Mouse (Mus musculus): Measurements from ENCODE around the gene Ppcdc. TPM values are rescaled to one million over a fixed set of nuclear protein-coding genes. Genes with fewer than 3 reads are reported as not detected.

Ppcdc gene
- polyA plus RNA-seq, 1 experiment from 2014 or later: 24.0 TPM

DNA sequence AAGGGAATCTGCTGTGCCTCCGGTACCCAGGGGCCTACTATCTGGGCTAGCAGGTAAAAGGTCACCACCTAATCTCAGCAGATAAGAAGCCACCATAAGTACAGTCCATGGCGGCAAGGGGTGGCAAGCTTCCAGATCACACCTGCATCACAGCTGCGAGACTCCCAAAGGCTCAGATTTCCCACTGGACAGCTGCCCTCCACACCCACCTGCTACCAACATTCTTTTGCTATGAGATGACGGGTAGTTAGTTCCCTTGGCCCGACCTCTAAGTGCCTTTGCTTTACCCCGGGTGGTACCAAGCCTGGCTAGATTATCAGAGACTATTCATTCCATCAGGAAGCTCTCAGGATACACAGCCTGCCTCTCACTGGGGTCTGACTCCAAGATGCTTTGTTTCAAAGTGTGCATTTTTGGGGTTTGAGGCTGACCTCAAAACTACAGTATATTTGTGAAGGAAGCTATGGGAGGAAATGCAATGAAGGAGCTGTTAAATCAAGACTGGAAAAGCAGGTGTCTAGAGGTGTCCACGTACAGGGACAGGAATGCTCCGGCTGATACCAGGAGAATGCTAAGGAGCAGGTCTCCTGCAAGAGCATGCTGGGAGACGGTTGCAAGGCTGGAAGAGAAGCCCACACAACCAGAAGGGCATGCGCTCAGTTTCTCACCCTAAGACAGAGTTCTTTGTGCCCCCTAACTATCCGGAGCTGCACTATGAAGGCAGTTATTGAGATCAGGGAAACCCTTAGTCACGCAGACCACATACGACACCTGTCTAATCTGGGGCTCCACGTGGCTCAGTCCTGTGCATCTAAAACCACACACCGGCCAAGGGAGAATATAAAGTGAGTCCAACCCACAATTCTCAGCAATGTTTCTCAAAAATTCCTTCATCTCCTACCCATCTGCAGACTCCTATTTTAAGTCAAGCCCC is 37.3 kb downstream of the Ppcdc start:
- Histone ChIP-seq H3K9me3 (replicated peaks; ENCODE audit: control insufficient read depth, low read length, poor library complexity, severe bottlenecking) (no peaks in the 10 kb centered on the region; the same call in 1 of the 2 replicates), H3K27ac (ENCODE audit: low read length) (no peak overlapping the region), H3K4me1 (ENCODE audit: control insufficient read depth, insufficient read depth, low read length) (no peaks in the 10 kb centered on the region), H3K27me3 (ENCODE audit: control insufficient read depth, insufficient read depth, low read depth, low read length) (no peaks in the 10 kb centered on the region), H3K36me3 (ENCODE audit: control insufficient read depth, insufficient read depth, low read length) (no peaks in the 10 kb centered on the region), H3K9ac (ENCODE audit: low read depth, low read length) (no peak overlapping the region), H3K4me3 (ENCODE audit: low read depth, low read length) (no peak overlapping the region), H3K4me2 (ENCODE audit: low read length) (no peak overlapping the region)
- ATAC-seq: no peak
- WGBS: 90% methylated on average over 15 of the region's 15 CpGs

DNA sequence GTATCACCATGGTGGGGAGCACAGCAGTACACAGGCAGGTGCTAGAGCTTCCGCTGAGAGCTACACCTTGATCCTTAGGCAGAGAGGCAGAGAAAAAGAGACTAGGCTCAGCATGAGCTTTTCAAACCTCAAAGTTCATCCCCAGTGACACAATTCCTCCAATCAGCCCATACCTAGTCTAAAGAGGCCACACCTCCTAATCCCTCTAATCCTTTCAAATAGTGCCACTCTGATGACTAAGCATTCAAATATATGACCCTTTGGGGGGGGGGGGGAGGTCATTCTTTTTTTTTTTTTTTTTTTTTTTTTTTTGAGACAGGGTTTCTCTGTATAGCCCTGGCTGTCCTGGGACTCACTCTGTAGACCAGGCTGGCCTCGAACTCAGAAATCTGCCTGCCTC is 41.2 kb downstream of the Ppcdc start:
- no peak overlapping the region for H3K27ac ChIP-seq (ENCODE audit: low read length)
- no peak overlapping the region for H3K9ac ChIP-seq (ENCODE audit: low read depth, low read length)
- H3K27me3 ChIP-seq (ENCODE audit: control insufficient read depth, insufficient read depth, low read depth, low read length): no peaks in the 10 kb centered on the region
- no peaks in the 10 kb centered on the region for H3K36me3 ChIP-seq (ENCODE audit: control insufficient read depth, insufficient read depth, low read length)
- 98% methylated on average over 2 of the region's 2 CpGs for WGBS
- no peaks in the 10 kb centered on the region for H3K4me1 ChIP-seq (ENCODE audit: control insufficient read depth, insufficient read depth, low read length)
- no peaks in the 10 kb centered on the region; the same call in 1 of the 2 replicates for H3K9me3 ChIP-seq (replicated peaks; ENCODE audit: control insufficient read depth, low read length, poor library complexity, severe bottlenecking)
- ATAC-seq: no peak
- H3K4me3 ChIP-seq (ENCODE audit: low read depth, low read length): no peak overlapping the region
- H3K4me2 ChIP-seq (ENCODE audit: low read length): no peak overlapping the region

DNA sequence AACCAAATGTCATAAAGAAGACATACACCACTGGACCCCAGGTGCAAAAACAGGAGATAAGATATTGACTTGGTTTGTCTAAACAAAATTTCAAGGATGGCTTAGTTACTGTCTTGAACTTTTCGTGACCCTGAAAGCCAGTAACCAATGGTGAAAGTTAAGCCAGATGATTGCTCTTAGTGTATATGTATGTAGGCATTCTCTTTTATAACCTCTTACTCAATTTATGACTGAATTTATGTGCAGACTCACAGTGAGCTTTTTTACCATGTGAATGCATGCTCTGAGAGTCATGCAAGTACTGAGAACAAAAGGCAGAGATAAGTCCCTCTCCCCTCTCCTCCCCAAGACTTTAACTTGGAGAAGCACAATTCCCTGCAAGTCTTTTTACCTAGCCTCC is 47.0 kb downstream of the Ppcdc start:
- Histone ChIP-seq H3K4me3 (ENCODE audit: low read depth, low read length) (no peak overlapping the region), H3K27me3 (ENCODE audit: control insufficient read depth, insufficient read depth, low read depth, low read length) (no peaks in the 10 kb centered on the region), H3K9me3 (replicated peaks; ENCODE audit: control insufficient read depth, low read length, poor library complexity, severe bottlenecking) (no peaks in the 10 kb centered on the region), H3K9ac (ENCODE audit: low read depth, low read length) (no peak overlapping the region), H3K4me2 (ENCODE audit: low read length) (no peak overlapping the region), H3K27ac (ENCODE audit: low read length) (no peak overlapping the region), H3K36me3 (ENCODE audit: control insufficient read depth, insufficient read depth, low read length) (no peaks in the 10 kb centered on the region), H3K4me1 (ENCODE audit: control insufficient read depth, insufficient read depth, low read length) (no peaks in the 10 kb centered on the region)
- 82% methylated on average over 1 of the region's 1 CpGs for WGBS
- ATAC-seq: no peak

DNA sequence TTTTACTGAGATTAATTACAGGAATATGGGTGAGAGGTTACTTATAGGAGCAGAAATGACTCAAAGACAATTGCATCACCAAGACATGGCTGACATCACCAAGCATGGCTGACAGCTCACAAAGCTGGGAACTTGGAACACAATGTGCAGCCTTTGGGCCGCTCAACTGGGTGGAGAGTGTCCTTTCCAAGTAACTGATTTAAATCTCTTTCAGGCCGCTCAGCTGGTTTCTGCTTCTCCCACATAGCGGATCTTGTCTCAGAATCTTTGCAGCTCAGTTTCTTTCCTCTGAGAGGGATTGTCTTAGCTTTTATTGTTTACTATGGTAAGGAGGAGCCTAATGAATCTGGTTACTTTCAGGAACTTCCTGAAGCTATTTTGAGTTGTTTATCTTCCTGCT is 49.1 kb downstream of the Ppcdc start:
- 72% methylated on average over 3 of the region's 3 CpGs for WGBS
- Histone ChIP-seq H3K27me3 (ENCODE audit: control insufficient read depth, insufficient read depth, low read depth, low read length) (no peaks in the 10 kb centered on the region), H3K9ac (ENCODE audit: low read depth, low read length) (no peak overlapping the region), H3K4me1 (ENCODE audit: control insufficient read depth, insufficient read depth, low read length) (no peaks in the 10 kb centered on the region), H3K9me3 (replicated peaks; ENCODE audit: control insufficient read depth, low read length, poor library complexity, severe bottlenecking) (no peaks in the 10 kb centered on the region), H3K36me3 (ENCODE audit: control insufficient read depth, insufficient read depth, low read length) (no peaks in the 10 kb centered on the region), H3K4me3 (ENCODE audit: low read depth, low read length) (no peak overlapping the region), H3K27ac (ENCODE audit: low read length) (no peak overlapping the region), H3K4me2 (ENCODE audit: low read length) (no peak overlapping the region)
- ATAC-seq: no peak

DNA sequence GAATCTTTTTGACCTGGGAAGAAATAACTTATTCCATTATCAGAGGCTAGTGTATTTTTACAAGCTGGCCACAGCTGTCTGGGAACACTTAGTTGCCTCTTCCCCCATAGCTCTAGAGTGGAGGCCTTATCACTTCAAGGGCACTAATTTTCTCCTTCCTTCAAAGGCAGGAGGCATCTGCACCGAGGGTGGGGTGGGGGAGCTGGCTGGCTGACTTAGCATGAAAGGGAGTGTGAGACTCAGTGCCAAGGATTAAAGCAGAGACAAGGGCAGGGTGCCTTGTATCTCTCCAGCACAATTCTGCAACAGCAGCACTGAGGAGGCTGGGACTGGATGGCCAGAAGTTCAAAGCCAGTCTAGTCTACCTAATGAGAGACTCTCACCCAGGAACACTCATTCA is 50.8 kb downstream of the Ppcdc start:
- Histone ChIP-seq H3K27me3 (ENCODE audit: control insufficient read depth, insufficient read depth, low read depth, low read length) (no peaks in the 10 kb centered on the region), H3K36me3 (ENCODE audit: control insufficient read depth, insufficient read depth, low read length) (no peaks in the 10 kb centered on the region), H3K27ac (ENCODE audit: low read length) (no peak overlapping the region), H3K9me3 (replicated peaks; ENCODE audit: control insufficient read depth, low read length, poor library complexity, severe bottlenecking) (no peaks in the 10 kb centered on the region), H3K4me2 (ENCODE audit: low read length) (no peak overlapping the region), H3K9ac (ENCODE audit: low read depth, low read length) (no peak overlapping the region), H3K4me3 (ENCODE audit: low read depth, low read length) (no peak overlapping the region), H3K4me1 (ENCODE audit: control insufficient read depth, insufficient read depth, low read length) (no peaks in the 10 kb centered on the region)
- WGBS: 20% methylated on average over 1 of the region's 1 CpGs
- ATAC-seq: no peak

DNA sequence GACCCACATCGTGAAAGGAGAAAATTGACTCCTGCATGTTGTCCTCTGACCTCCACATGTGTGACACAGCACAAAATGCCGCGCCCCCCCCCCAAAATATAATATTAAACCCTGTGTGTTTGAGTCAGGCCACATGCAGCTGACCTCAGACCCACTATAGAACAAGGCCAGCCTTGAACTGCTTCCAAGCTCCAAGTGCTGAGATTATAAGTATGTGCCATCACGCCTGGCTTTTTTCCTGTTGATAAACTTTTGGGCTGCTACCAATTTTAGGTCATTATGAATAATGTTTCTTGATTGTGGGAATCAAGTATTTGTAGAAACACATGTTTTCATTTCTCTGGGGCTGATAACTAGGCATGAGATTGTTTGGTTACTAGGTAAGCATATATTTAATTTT is 53.0 kb downstream of the Ppcdc start:
- Histone ChIP-seq H3K4me3 (ENCODE audit: low read depth, low read length) (no peak overlapping the region), H3K27me3 (ENCODE audit: control insufficient read depth, insufficient read depth, low read depth, low read length) (no peaks in the 10 kb centered on the region), H3K9ac (ENCODE audit: low read depth, low read length) (no peak overlapping the region), H3K36me3 (ENCODE audit: control insufficient read depth, insufficient read depth, low read length) (no peaks in the 10 kb centered on the region), H3K9me3 (replicated peaks; ENCODE audit: control insufficient read depth, low read length, poor library complexity, severe bottlenecking) (no peaks in the 10 kb centered on the region), H3K4me2 (ENCODE audit: low read length) (no peak overlapping the region), H3K27ac (ENCODE audit: low read length) (no peak overlapping the region), H3K4me1 (ENCODE audit: control insufficient read depth, insufficient read depth, low read length) (no peaks in the 10 kb centered on the region)
- ATAC-seq: no peak
- 94% methylated on average over 4 of the region's 4 CpGs for WGBS

DNA sequence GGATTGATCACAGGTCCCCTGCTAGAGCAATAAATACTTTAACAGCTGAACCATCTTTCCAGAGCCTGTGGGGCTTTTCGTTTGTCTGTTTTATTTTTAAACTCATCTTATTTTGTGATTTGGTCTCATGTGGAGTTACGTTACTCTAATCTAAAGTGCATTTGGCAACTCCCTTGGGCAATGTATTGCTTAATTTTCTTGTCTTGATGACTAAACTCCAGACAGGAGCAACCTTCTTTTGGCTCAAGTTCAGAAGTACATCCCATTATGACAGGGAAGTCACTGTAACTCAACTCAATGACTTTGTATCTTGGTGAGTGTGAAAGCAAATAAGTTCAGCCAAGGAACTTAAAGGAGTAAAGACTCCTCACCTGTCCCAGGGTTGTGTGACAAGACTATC is 55.3 kb downstream of the Ppcdc start:
- no peak overlapping the region for H3K4me2 ChIP-seq (ENCODE audit: low read length)

DNA sequence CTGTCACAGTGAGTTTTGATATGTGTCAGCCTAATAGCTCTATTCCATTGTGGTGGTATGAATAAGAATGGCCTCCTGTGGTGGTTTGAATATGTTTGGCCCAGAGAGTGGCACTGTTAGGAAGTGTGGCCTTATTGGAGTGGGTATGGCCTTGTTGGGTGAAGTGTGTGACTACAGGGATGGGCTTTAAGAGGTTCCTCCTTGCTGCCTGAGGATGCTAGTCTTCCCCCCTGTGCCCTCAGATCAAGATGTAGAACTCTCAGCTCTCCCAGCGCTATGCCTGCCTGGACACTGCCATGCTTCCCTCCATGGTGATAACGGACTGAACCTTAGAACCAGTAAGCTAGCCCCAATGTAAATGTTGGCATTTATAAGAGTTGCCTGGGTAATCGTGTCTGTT is 78.9 kb downstream of the Ppcdc start:
- H3K27ac ChIP-seq (ENCODE audit: low read length): no peak overlapping the region
- no peak for ATAC-seq
- no peak overlapping the region for H3K9ac ChIP-seq (ENCODE audit: low read depth, low read length)
- no peaks in the 10 kb centered on the region for H3K36me3 ChIP-seq (ENCODE audit: control insufficient read depth, insufficient read depth, low read length)
- no peak overlapping the region for H3K4me3 ChIP-seq (ENCODE audit: low read depth, low read length)
- H3K4me1 ChIP-seq (ENCODE audit: control insufficient read depth, insufficient read depth, low read length): no peaks in the 10 kb centered on the region
- H3K27me3 ChIP-seq (ENCODE audit: control insufficient read depth, insufficient read depth, low read depth, low read length): no peaks in the 10 kb centered on the region
- no peak overlapping the region for H3K4me2 ChIP-seq (ENCODE audit: low read length)
- no peaks in the 10 kb centered on the region for H3K9me3 ChIP-seq (replicated peaks; ENCODE audit: control insufficient read depth, low read length, poor library complexity, severe bottlenecking)
- 92% methylated on average over 3 of the region's 3 CpGs for WGBS

More for the DNA sequence above, 55.3 kb downstream of the Ppcdc start:
- Histone ChIP-seq H3K27me3 (ENCODE audit: control insufficient read depth, insufficient read depth, low read depth, low read length) (no peaks in the 10 kb centered on the region), H3K4me3 (ENCODE audit: low read depth, low read length) (no peak overlapping the region), H3K9ac (ENCODE audit: low read depth, low read length) (no peak overlapping the region), H3K9me3 (replicated peaks; ENCODE audit: control insufficient read depth, low read length, poor library complexity, severe bottlenecking) (no peaks in the 10 kb centered on the region), H3K36me3 (ENCODE audit: control insufficient read depth, insufficient read depth, low read length) (no peaks in the 10 kb centered on the region), H3K4me1 (ENCODE audit: control insufficient read depth, insufficient read depth, low read length) (no peaks in the 10 kb centered on the region), H3K27ac (ENCODE audit: low read length) (no peak overlapping the region)
- ATAC-seq: no peak
- 86% methylated on average over 2 of the region's 2 CpGs for WGBS

DNA sequence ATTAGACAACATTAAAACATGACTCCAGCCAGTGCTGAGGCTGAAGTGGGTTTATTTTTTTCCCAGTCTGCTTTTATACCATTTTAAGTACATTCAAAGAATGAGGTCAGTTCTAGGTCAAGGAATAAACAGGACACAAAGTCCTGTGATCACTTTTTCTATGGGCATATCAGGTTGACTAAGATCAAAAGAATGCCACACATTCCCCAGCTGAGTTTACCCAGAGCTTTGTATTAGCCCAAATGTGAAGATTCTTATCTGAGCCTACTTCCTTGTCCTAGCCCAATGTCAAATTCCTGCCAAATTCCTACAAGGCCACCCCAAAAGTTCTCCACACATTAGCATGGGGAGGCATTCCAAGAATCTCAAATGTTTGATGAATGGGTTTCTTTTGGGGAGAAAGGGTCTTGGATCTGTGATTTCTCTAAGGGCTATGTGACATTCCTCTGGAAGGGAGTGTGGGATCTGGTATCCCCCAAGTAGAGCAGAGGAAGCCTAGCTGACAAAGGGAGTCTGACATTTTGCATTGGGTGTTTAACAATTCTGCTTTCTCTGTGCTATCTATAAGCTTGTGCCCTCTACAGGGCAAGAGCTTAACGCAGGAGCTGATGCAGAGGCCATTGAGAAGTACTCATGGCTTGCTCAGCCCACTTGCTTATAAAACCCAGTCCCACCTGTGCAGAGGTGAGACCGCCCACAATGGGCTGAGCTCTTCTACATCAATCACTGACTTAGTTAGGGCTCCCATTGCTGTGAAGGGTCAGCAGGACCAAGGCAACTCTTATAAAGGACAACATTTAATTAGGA is 85.3 kb downstream of the Ppcdc start:
- ATAC-seq: no peak
- no peaks in the 10 kb centered on the region for H3K4me1 ChIP-seq (ENCODE audit: control insufficient read depth, insufficient read depth, low read length)
- H3K9ac ChIP-seq (ENCODE audit: low read depth, low read length): no peak overlapping the region
- WGBS: 54% methylated on average over 2 of the region's 2 CpGs
- H3K36me3 ChIP-seq (ENCODE audit: control insufficient read depth, insufficient read depth, low read length): no peaks in the 10 kb centered on the region
- no peaks in the 10 kb centered on the region for H3K27me3 ChIP-seq (ENCODE audit: control insufficient read depth, insufficient read depth, low read depth, low read length)
- no peak overlapping the region for H3K4me2 ChIP-seq (ENCODE audit: low read length)
- H3K9me3 ChIP-seq (replicated peaks; ENCODE audit: control insufficient read depth, low read length, poor library complexity, severe bottlenecking): no peaks in the 10 kb centered on the region
- H3K4me3 ChIP-seq (ENCODE audit: low read depth, low read length): no peak overlapping the region
- no peak overlapping the region for H3K27ac ChIP-seq (ENCODE audit: low read length)
